Mouse (Mus musculus) liver, adult 2 months (tissue): ENCODE data around the gene Dcakd. TPM values are rescaled to one million over a fixed set of nuclear protein-coding genes. Genes with fewer than 3 reads are reported as not detected.

ENCODE experiments used
- DNase-seq: peaks from one replicate; pipeline ENCODE4 v3.0.0-alpha.2; 2011; ENCODE audit warnings: low read depth, low spot score; ENCODE audit errors: extremely low read depth
- H3K27ac ChIP-seq: fragments of 200-500 bp; replicated peaks from 2 replicates; pipeline ENCODE4 v1.5.1; 2012; ENCODE audit warnings: low read depth, mild to moderate bottlenecking, control low read depth, inconsistent platforms, low read length; ENCODE audit not compliant: insufficient read depth
- H3K27me3 ChIP-seq: fragments of 200-500 bp; 2 replicates; pipeline ENCODE4 v1.6.1; 2012; ENCODE audit warnings: mild to moderate bottlenecking, moderate library complexity, low read length, inconsistent platforms; ENCODE audit not compliant: control insufficient read depth, insufficient read depth
- H3K36me3 ChIP-seq: fragments of 200-500 bp; 2 replicates; pipeline ENCODE4 v1.6.1; 2012; ENCODE audit warnings: low read length, inconsistent platforms; ENCODE audit not compliant: control insufficient read depth, insufficient read depth
- H3K4me1 ChIP-seq: fragments of 200-500 bp; 2 replicates; pipeline ENCODE4 v1.6.1; 2011; ENCODE audit warnings: low read length; ENCODE audit not compliant: control insufficient read depth, insufficient read depth
- H3K4me3 ChIP-seq: fragments of 200-500 bp; 2 replicates; pipeline ENCODE4 v1.5.1; 2011; ENCODE audit warnings: low read depth, mild to moderate bottlenecking, control low read depth, low read length, moderate library complexity; ENCODE audit not compliant: insufficient read depth
- H3K79me2 ChIP-seq: fragments of 200-500 bp; 2 replicates; pipeline ENCODE4 v1.6.1; 2012; ENCODE audit warnings: inconsistent platforms, mild to moderate bottlenecking, low read length, moderate library complexity; ENCODE audit not compliant: control insufficient read depth, insufficient read depth
- H3K9ac ChIP-seq: fragments of 200-500 bp; 2 replicates; pipeline ENCODE4 v1.6.1; 2012; ENCODE audit warnings: low read depth, mild to moderate bottlenecking, control low read depth, inconsistent platforms, low read length
- CTCF ChIP-seq: fragments of 200-500 bp; IDR thresholded peaks from 2 replicates; pipeline ENCODE4 v1.5.1; 2011; ENCODE audit warnings: low read depth, low read length, control low read depth
- POLR2A ChIP-seq: fragments of 200-500 bp; IDR thresholded peaks from 2 replicates; pipeline ENCODE4 v1.6.1; 2011; ENCODE audit warnings: low read length, control low read depth; ENCODE audit not compliant: insufficient read depth; ENCODE audit errors: extremely low read depth
- WGBS: fragments of 180-500 bp; shearing (Covaris S2); methylation state at CpG from one replicate; pipeline ENCODE4 v1.1.7; 2018; 5-methylcytosine and 5-hydroxymethylcytosine counted together
- polyA plus RNA-seq: library from polyadenylated mRNA; depleted of rRNA; stranded (reverse); fragments of >200 nt; gene quantifications from 2 replicates; pipeline ENCODE4 v1.2.3, GENCODE M21; 2012
- total RNA-seq: library from RNA; depleted of rRNA; stranded (reverse); fragments of >200 nt; gene quantifications from 2 replicates; pipeline ENCODE4 v1.2.3, GENCODE M21; 2014

Dcakd gene
- total and polyA plus RNA-seq, 2 experiments: 23.9 to 45.8 TPM

DNA sequence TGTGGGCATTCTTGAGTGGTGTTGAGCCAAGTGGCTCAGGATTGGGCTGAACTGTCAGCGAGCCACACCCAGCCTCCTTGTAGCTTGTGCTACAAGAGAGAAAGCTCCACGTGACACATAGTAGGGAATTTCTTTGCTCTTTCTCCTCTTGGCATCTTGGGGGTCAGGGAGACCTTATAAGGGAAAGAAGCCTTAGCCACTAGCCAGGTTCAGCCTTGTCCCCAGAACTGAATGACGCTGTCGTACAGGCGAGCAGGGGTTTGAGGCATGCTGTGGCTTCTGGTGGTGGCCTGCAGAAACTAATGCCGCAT, 38.9 kb upstream of the Dcakd start:
- WGBS: 94% methylated on average over 6 of the region's 6 CpGs
- Histone ChIP-seq H3K4me1 (peaks cover 7% of the 10 kb centered on the region; the same call in 1 of the 2 replicates), H3K9ac (no peak overlapping the region), H3K36me3 (peaks cover 47% of the 10 kb centered on the region), H3K27ac (no peak overlapping the region), H3K27me3 (no peaks in the 10 kb centered on the region), H3K4me3 (no peak overlapping the region), H3K79me2 (no peaks in the 10 kb centered on the region)
- TF ChIP-seq POLR2A (no peak), CTCF (no peak)
- DNase-seq: no peak

DNA sequence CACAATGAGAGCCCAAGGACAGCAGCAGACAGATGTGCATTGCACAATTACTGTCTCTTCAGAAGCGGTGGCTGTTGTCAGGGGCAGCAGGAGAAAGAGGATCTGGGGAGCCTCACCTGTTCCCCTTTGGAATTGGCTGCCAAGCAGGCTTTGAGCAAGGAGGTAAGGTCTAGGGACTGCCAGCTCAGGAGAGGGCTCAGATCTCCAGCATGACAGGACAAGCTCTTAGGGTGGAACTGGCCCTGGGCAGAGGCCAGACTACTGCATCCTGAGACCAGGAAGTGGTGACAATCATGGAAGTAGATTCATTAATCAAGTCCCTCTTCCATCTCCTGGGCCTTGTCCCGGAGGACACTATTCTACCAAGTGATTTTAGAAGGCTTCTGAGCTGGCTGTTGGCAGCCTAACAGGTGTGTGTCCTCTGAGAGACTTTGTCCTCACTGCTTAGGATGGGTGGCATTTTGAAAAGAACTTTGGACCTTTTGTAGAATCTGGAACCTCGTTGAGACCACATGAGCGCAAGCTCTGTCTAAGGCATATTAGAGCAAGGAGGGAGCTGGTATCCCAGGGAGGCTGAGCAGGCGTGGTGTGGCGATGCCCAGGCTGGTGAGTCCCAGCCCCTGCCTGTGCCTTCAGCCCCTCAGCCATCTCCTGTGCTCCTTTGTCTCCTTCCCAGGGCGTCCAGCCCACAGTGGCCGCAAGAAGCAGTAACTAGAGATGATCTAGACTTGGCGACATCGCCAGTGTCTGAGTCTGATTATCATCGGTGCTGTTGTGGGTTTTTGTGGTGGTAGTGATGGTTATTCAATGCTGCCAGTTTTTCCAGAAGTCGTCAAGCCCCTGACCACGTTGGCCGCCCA, 38.3 kb upstream of the Dcakd start:
- TF ChIP-seq POLR2A (no peak), CTCF (no peak)
- H3K27me3 ChIP-seq: no peaks in the 10 kb centered on the region
- H3K36me3 ChIP-seq: peaks cover 52% of the 10 kb centered on the region
- H3K4me1 ChIP-seq: peaks cover 7% of the 10 kb centered on the region; the same call in 1 of the 2 replicates
- H3K79me2 ChIP-seq: no peaks in the 10 kb centered on the region
- 80% methylated on average over 14 of the region's 14 CpGs for WGBS
- H3K9ac ChIP-seq: no peak overlapping the region
- DNase-seq: peak; percentile 51
- no peak overlapping the region for H3K27ac ChIP-seq
- H3K4me3 ChIP-seq: no peak overlapping the region

DNA sequence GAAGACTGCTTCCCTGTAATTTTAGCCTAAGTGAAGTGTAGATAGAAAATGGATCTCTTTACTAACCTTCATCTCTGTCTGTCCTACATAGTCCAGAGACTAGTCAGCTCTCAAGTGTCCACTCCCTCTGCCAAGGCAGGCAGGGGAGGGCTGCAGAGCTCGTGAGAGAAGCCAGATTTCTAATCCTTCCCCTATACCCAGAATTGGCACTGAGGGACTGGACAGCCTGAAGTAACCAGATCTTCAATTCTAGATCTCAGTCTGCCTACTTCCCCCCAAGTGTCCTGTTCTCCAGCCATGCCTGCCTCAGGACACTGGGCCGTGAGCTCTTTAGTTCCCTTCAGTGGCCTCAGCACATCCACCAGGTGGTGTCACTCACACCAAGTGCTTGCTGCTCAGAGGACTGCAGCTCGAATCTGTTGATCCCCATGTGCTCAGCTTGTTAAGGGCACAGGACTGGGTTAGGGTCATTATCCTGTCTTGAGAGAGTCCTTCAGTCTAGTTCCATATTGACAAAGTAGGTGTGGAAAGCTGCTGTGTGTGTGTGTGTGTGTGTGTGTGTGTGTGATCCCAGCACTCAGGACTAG, 30.5 kb upstream of the Dcakd start:
- no peak for DNase-seq
- Histone ChIP-seq H3K36me3 (peaks cover 67% of the 10 kb centered on the region), H3K79me2 (no peaks in the 10 kb centered on the region), H3K4me3 (no peak overlapping the region), H3K27ac (no peak overlapping the region), H3K4me1 (no peaks in the 10 kb centered on the region), H3K27me3 (no peaks in the 10 kb centered on the region), H3K9ac (no peak overlapping the region)
- TF ChIP-seq POLR2A (no peak), CTCF (no peak)
- 79% methylated on average over 3 of the region's 3 CpGs for WGBS

DNA sequence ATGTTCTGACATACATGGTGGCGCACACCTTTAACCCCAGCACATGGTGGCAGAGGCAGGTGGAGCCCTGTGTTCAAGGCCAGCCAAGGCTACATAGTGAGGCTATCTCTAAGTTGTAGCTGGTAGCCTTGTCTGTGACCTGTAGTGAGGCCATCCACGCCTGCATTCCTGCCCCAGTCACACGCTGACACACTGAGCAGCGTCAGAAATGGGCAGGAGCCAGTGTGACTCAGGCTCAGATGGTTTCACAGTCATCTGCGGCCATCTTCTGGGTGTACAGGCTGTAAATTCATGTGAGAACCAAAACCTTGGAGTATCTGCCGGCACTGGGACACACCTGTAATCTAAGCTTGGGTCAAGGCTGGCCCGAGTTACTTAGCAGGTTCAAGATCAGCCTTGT, 28.5 kb upstream of the Dcakd start:
- Histone ChIP-seq H3K4me3 (no peak overlapping the region), H3K27ac (no peak overlapping the region), H3K27me3 (no peaks in the 10 kb centered on the region), H3K79me2 (no peaks in the 10 kb centered on the region), H3K4me1 (no peaks in the 10 kb centered on the region), H3K9ac (no peak overlapping the region), H3K36me3 (peaks cover 58% of the 10 kb centered on the region)
- DNase-seq: no peak
- no peak for TF ChIP-seq POLR2A
- TF ChIP-seq CTCF: no peak
- WGBS: 96% methylated on average over 7 of the region's 7 CpGs

GRCm38 (mm10) chr11:103054798-103055197, 26.7 kb upstream of the Dcakd start:
- peak; percentile 53 for DNase-seq
- H3K4me3 ChIP-seq: no peak overlapping the region
- no peak overlapping the region for H3K27ac ChIP-seq
- H3K4me1 ChIP-seq: no peaks in the 10 kb centered on the region
- WGBS: 47% methylated on average over 6 of the region's 6 CpGs
- H3K36me3 ChIP-seq: peaks cover 45% of the 10 kb centered on the region
- TF ChIP-seq CTCF (peak; percentile 40), POLR2A (no peak)
- no peak overlapping the region for H3K9ac ChIP-seq
- no peaks in the 10 kb centered on the region for H3K27me3 ChIP-seq
- no peaks in the 10 kb centered on the region for H3K79me2 ChIP-seq

- TF ChIP-seq CTCF (no peak), POLR2A (no peak)
These were observed 25.3 kb upstream of the Dcakd start for GRCm38 (mm10) chr11:103053191-103054076.

More at GRCm38 (mm10) chr11:103053191-103054076, 25.3 kb upstream of the Dcakd start:
- WGBS: 85% methylated on average over 18 of the region's 18 CpGs
- Histone ChIP-seq H3K27ac (no peak overlapping the region), H3K9ac (no peak overlapping the region), H3K27me3 (no peaks in the 10 kb centered on the region), H3K79me2 (no peaks in the 10 kb centered on the region), H3K4me1 (no peaks in the 10 kb centered on the region), H3K4me3 (no peak overlapping the region), H3K36me3 (peaks cover 34% of the 10 kb centered on the region)
- DNase-seq: no peak
